Mouse (Mus musculus): ENCODE data around the gene Cflar. TPM values are rescaled to one million over a fixed set of nuclear protein-coding genes. Genes with fewer than 3 reads are reported as not detected.

The Cflar gene
- polyA plus RNA-seq, 1 experiment from 2014 or later, result 32.6 TPM

DNA sequence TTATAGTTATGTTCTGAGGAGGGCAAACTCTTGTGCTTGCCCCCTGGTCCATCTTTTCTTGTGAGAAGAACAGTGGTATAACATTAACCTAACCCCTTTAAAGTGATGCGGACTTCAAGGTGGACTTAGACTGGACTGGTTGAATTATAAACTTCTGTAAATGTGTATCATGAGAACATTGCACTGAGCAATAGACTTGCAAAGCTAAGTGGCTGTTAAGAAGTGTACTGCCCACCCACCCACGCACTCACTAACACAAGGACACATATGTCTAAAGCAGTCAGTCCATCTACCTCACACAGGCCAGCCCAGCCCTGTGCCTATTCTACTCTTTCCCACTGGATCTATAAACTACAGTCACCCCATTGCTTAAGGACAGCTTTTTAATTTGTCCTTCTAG lies 22.3 kb downstream of the Cflar start:
- H3K4me2 ChIP-seq, result no peak overlapping the region
- 84% methylated on average over 2 of the region's 2 CpGs for WGBS (ENCODE audit: insufficient replicate concordance)
- H3K4me3 ChIP-seq (ENCODE audit: low read depth, low read length), result no peak overlapping the region
- H3K4me1 ChIP-seq (ENCODE audit: control insufficient read depth, insufficient read depth, low read length), result no peaks in the 10 kb centered on the region
- ATAC-seq (replicated peaks; ENCODE audit: insufficient number of reproducible peaks, low FRiP score, low TSS enrichment), result no peak
- H3K9me3 ChIP-seq (replicated peaks; ENCODE audit: control insufficient read depth, low read length), result no peaks in the 10 kb centered on the region
- no peak overlapping the region for H3K27ac ChIP-seq (ENCODE audit: low read depth, low read length)
- H3K36me3 ChIP-seq (ENCODE audit: control insufficient read depth, insufficient read depth, low read length), result peaks cover 14% of the 10 kb centered on the region
- no peak overlapping the region for H3K9ac ChIP-seq (ENCODE audit: low read depth, low read length)
- no peaks in the 10 kb centered on the region for H3K27me3 ChIP-seq (ENCODE audit: control insufficient read depth, insufficient read depth, low read length)

DNA sequence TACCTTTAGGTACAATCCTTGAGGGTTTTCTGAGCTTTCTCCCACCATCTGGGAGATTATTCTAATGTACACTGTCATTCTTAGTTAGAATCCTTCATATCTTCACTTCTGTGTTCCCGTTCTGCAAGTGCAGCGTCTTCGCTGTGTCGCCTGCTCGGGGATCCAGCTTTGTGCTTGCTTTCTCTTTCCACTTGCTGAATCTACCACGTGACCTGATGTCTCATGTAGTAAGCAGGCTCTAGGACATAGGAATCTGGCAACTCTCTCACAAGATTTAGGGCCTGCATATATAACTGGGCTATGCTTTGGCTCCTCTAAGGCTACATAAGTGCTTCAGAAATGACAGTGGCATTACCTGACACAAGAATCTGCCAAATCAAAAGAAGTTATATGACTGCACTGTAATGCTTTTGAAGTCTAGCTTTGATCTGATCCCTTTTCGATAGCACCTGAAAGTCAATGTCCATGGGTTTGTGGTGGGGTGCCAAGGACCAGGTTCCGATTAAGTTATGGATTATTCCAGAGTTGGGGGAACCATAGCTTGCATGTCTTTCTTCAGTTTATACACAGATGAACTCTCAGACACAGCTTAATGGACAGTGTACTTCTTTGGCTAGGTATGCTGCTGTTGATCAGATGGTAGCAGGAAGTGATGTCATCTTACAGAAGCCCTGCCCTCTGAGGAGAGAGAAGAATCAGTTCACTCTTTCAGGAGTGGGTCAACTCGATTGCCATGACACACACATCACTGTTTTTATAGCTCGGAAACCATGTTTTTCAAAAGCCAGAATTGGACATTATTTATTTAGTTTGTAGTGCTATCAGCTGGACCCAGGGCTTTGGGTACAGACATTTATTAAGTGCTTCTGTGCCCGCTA lies 23.0 kb downstream of the Cflar start:
- H3K9ac ChIP-seq (ENCODE audit: low read depth, low read length), result no peak overlapping the region
- H3K9me3 ChIP-seq (replicated peaks; ENCODE audit: control insufficient read depth, low read length), result no peaks in the 10 kb centered on the region
- H3K4me2 ChIP-seq, result no peak overlapping the region
- H3K4me1 ChIP-seq (ENCODE audit: control insufficient read depth, insufficient read depth, low read length), result no peaks in the 10 kb centered on the region
- WGBS (ENCODE audit: insufficient replicate concordance), result 92% methylated on average over 11 of the region's 11 CpGs
- no peak overlapping the region; the same call in 1 of the 2 replicates for H3K27ac ChIP-seq (ENCODE audit: low read depth, low read length)
- H3K4me3 ChIP-seq (ENCODE audit: low read depth, low read length), result no peak overlapping the region
- ATAC-seq (replicated peaks; ENCODE audit: insufficient number of reproducible peaks, low FRiP score, low TSS enrichment), result no peak
- H3K27me3 ChIP-seq (ENCODE audit: control insufficient read depth, insufficient read depth, low read length), result no peaks in the 10 kb centered on the region
- peaks cover 9% of the 10 kb centered on the region for H3K36me3 ChIP-seq (ENCODE audit: control insufficient read depth, insufficient read depth, low read length)

DNA sequence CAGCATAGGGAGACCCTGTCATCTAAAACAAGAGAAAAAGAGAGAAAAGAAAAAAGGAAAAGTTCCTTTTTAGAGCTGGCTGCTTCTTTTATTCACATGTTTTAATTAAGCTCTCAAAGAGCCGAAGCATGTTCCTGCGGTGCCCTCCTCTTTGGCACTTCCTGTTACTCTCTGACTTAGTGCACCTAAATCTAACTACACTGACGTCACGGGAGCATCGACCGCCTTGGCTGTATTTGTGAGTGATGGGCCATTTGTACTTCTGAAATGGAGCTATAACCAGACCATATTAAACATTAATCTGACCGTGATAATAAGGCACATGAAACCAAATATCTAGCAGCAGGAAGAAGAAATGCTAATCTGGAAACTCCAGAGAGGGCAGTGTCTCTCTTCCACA lies 24.7 kb downstream of the Cflar start:
- Histone ChIP-seq H3K4me1 (ENCODE audit: control insufficient read depth, insufficient read depth, low read length) (no peaks in the 10 kb centered on the region), H3K36me3 (ENCODE audit: control insufficient read depth, insufficient read depth, low read length) (peaks cover 8% of the 10 kb centered on the region; the same call in 1 of the 2 replicates), H3K9me3 (replicated peaks; ENCODE audit: control insufficient read depth, low read length) (no peaks in the 10 kb centered on the region), H3K9ac (ENCODE audit: low read depth, low read length) (no peak overlapping the region), H3K4me3 (ENCODE audit: low read depth, low read length) (no peak overlapping the region), H3K27ac (ENCODE audit: low read depth, low read length) (no peak overlapping the region), H3K4me2 (no peak overlapping the region), H3K27me3 (ENCODE audit: control insufficient read depth, insufficient read depth, low read length) (no peaks in the 10 kb centered on the region)
- no peak for ATAC-seq (replicated peaks; ENCODE audit: insufficient number of reproducible peaks, low FRiP score, low TSS enrichment)
- 90% methylated on average over 7 of the region's 7 CpGs for WGBS (ENCODE audit: insufficient replicate concordance)

DNA sequence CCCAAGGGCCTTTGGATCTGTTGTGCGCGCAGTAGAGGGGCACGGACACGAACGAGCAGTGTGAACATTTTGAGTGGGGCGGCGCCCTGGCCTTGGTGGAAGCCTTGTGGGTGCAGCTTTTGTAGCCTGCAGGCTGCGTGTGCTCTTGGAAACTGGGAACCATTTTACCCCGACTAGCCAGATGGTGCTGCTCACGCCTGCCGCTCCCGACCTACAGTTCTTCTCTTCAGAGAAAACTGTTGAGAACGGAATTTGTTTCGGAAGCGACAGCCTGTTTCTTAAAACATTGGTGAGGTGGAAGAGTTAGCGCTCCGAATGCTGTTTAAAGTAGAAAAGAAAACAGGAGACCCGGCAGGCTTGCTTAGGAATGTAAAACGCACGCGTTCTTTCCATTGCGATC lies 25.7 kb downstream of the Cflar start:
- Histone ChIP-seq H3K4me2 (no peak overlapping the region), H3K27me3 (ENCODE audit: control insufficient read depth, insufficient read depth, low read length) (no peaks in the 10 kb centered on the region), H3K36me3 (ENCODE audit: control insufficient read depth, insufficient read depth, low read length) (peaks cover 16% of the 10 kb centered on the region; the same call in 1 of the 2 replicates), H3K9ac (ENCODE audit: low read depth, low read length) (no peak overlapping the region), H3K4me1 (ENCODE audit: control insufficient read depth, insufficient read depth, low read length) (no peaks in the 10 kb centered on the region), H3K4me3 (ENCODE audit: low read depth, low read length) (no peak overlapping the region), H3K9me3 (replicated peaks; ENCODE audit: control insufficient read depth, low read length) (no peaks in the 10 kb centered on the region), H3K27ac (ENCODE audit: low read depth, low read length) (no peak overlapping the region)
- 93% methylated on average over 22 of the region's 22 CpGs for WGBS (ENCODE audit: insufficient replicate concordance)
- no peak for ATAC-seq (replicated peaks; ENCODE audit: insufficient number of reproducible peaks, low FRiP score, low TSS enrichment)

DNA sequence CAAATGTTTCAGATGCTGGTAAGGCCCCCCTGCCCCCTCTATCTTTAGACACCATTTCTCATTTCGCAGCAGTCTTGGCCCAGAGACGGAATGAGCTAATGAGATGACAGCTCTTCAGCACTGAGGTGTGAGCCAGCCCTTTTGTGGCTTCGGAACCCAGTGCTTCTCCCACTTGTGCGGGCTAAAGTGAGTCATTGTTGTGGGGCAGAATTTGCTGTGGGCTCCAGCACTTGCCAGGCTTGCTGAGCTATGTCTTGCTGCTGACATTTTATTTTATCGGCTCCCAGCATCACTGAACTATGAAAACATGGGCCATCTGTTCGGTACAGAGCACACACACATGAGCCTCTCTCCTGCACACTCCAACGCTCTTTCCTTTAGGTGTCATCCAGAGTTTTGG lies 28.2 kb downstream of the Cflar start:
- Histone ChIP-seq H3K27ac (ENCODE audit: low read depth, low read length) (no peak overlapping the region), H3K9ac (ENCODE audit: low read depth, low read length) (no peak overlapping the region), H3K27me3 (ENCODE audit: control insufficient read depth, insufficient read depth, low read length) (no peaks in the 10 kb centered on the region), H3K36me3 (ENCODE audit: control insufficient read depth, insufficient read depth, low read length) (peaks cover 18% of the 10 kb centered on the region; the same call in 1 of the 2 replicates), H3K9me3 (replicated peaks; ENCODE audit: control insufficient read depth, low read length) (no peaks in the 10 kb centered on the region), H3K4me3 (ENCODE audit: low read depth, low read length) (no peak overlapping the region), H3K4me1 (ENCODE audit: control insufficient read depth, insufficient read depth, low read length) (no peaks in the 10 kb centered on the region), H3K4me2 (no peak overlapping the region)
- 86% methylated on average over 7 of the region's 7 CpGs for WGBS (ENCODE audit: insufficient replicate concordance)
- no peak for ATAC-seq (replicated peaks; ENCODE audit: insufficient number of reproducible peaks, low FRiP score, low TSS enrichment)

DNA sequence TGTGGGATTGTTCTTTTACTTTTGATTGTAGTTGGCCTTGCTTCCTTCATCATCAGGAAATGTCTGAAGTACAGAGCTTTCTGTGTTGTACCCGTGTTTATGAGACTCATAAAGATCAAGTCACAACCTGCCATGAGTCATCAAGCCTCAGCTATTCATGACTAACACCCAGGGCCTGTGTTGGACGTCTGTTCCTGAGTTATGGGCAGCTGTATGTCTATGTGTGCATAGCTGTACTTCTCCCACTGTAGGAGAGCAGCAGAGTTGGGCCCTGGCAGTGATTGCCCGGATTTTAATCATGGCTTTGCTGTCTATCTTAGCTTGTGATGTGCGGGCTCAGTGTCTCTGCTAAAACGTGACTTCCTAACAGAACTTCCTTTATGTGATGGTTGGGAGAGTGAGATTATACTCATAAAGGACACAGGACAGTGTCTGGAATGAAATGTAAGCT lies 31.3 kb downstream of the Cflar start:
- H3K4me2 ChIP-seq, result no peak overlapping the region

DNA sequence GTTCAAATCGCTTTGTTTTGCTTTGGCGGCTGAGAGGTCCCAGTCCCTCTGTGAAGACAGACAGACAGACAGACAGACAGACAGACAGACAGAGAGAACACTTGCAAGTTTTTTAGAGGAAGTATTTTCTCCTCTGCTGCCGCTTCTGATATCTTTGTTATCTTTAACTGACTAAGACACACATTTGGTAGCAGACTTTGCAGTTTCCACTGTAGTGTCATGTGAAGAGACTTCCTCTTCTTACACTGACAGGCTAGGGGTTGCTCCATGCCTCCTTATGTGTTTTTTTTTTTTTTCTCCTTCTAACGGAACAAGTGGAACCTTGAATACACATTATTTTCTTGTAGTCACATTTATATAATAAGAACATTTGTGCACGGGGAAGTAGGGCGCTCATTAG lies 31.9 kb downstream of the Cflar start:
- Histone ChIP-seq H3K4me3 (ENCODE audit: low read depth, low read length) (no peak overlapping the region), H3K27me3 (ENCODE audit: control insufficient read depth, insufficient read depth, low read length) (no peaks in the 10 kb centered on the region), H3K27ac (ENCODE audit: low read depth, low read length) (no peak overlapping the region), H3K9ac (ENCODE audit: low read depth, low read length) (no peak overlapping the region), H3K36me3 (ENCODE audit: control insufficient read depth, insufficient read depth, low read length) (peaks cover 29% of the 10 kb centered on the region), H3K4me2 (no peak overlapping the region), H3K9me3 (replicated peaks; ENCODE audit: control insufficient read depth, low read length) (no peaks in the 10 kb centered on the region), H3K4me1 (ENCODE audit: control insufficient read depth, insufficient read depth, low read length) (no peaks in the 10 kb centered on the region)
- ATAC-seq (replicated peaks; ENCODE audit: insufficient number of reproducible peaks, low FRiP score, low TSS enrichment), result no peak
- WGBS (ENCODE audit: insufficient replicate concordance), result 69% methylated on average over 6 of the region's 6 CpGs

More for the DNA sequence above, 31.3 kb downstream of the Cflar start:
- 62% methylated on average over 5 of the region's 5 CpGs for WGBS (ENCODE audit: insufficient replicate concordance)
- Histone ChIP-seq H3K27ac (ENCODE audit: low read depth, low read length) (0 out of 2 replicates have a peak overlapping the region, but pooled peaks have one; percentile 15), H3K9me3 (replicated peaks; ENCODE audit: control insufficient read depth, low read length) (no peaks in the 10 kb centered on the region), H3K4me3 (ENCODE audit: low read depth, low read length) (no peak overlapping the region), H3K36me3 (ENCODE audit: control insufficient read depth, insufficient read depth, low read length) (peaks cover 25% of the 10 kb centered on the region), H3K27me3 (ENCODE audit: control insufficient read depth, insufficient read depth, low read length) (no peaks in the 10 kb centered on the region), H3K4me1 (ENCODE audit: control insufficient read depth, insufficient read depth, low read length) (no peaks in the 10 kb centered on the region), H3K9ac (ENCODE audit: low read depth, low read length) (no peak overlapping the region)
- no peak for ATAC-seq (replicated peaks; ENCODE audit: insufficient number of reproducible peaks, low FRiP score, low TSS enrichment)

DNA sequence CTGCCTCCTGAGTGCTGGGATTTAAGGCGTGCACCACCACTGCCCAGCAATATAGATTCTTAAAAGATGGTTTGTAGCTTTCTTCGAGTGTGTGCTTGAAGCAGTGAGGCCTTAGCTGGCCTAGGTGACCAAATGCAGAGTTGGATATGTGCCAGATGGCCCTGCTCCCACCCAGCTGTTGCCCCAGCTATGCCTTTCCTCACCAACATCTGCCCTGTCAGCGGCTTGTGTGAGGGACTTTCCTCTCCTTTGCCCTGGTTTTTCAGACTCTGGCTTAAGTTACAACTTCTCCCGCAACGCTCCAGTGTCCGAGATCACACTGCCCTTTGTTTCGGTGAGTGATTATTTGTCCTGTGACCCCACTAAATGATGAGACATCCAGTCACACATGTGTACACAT lies 33.3 kb downstream of the Cflar start:
- peaks cover 38% of the 10 kb centered on the region for H3K36me3 ChIP-seq (ENCODE audit: control insufficient read depth, insufficient read depth, low read length)
- no peak overlapping the region for H3K4me3 ChIP-seq (ENCODE audit: low read depth, low read length)
- H3K9ac ChIP-seq (ENCODE audit: low read depth, low read length), result no peak overlapping the region
- H3K9me3 ChIP-seq (replicated peaks; ENCODE audit: control insufficient read depth, low read length), result no peaks in the 10 kb centered on the region
- no peaks in the 10 kb centered on the region for H3K4me1 ChIP-seq (ENCODE audit: control insufficient read depth, insufficient read depth, low read length)
- 79% methylated on average over 7 of the region's 7 CpGs for WGBS (ENCODE audit: insufficient replicate concordance)
- H3K27ac ChIP-seq (ENCODE audit: low read depth, low read length), result no peak overlapping the region
- ATAC-seq (replicated peaks; ENCODE audit: insufficient number of reproducible peaks, low FRiP score, low TSS enrichment), result no peak
- H3K4me2 ChIP-seq, result no peak overlapping the region
- H3K27me3 ChIP-seq (ENCODE audit: control insufficient read depth, insufficient read depth, low read length), result no peaks in the 10 kb centered on the region

DNA sequence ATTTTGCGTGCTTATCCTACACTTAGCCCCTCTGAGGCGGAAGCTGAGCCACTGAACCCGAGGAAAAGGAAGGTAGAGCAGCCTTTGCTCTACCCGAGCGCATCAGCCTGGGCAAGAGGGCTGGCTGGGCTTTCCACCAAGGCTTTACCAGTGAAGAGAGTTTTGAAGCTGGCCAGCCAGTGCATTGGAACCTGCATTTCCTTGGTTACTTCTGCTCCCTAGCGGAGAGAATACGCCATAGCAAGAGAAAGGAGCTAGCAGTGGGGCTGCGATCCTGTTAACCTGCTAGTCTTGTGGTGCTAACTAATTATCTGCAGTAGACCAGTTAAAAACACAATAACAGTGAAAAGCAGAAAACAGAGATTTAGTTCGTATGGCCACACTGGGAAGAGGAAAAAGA lies 35.6 kb downstream of the Cflar start:
- H3K4me1 ChIP-seq (ENCODE audit: control insufficient read depth, insufficient read depth, low read length), result no peaks in the 10 kb centered on the region
- no peak overlapping the region for H3K4me3 ChIP-seq (ENCODE audit: low read depth, low read length)
- no peak overlapping the region for H3K9ac ChIP-seq (ENCODE audit: low read depth, low read length)
- H3K27me3 ChIP-seq (ENCODE audit: control insufficient read depth, insufficient read depth, low read length), result no peaks in the 10 kb centered on the region
- no peak for ATAC-seq (replicated peaks; ENCODE audit: insufficient number of reproducible peaks, low FRiP score, low TSS enrichment)
- peaks cover 27% of the 10 kb centered on the region for H3K36me3 ChIP-seq (ENCODE audit: control insufficient read depth, insufficient read depth, low read length)
- H3K27ac ChIP-seq (ENCODE audit: low read depth, low read length), result no peak overlapping the region
- no peak overlapping the region for H3K4me2 ChIP-seq
- WGBS (ENCODE audit: insufficient replicate concordance), result 74% methylated on average over 9 of the region's 9 CpGs
- no peaks in the 10 kb centered on the region for H3K9me3 ChIP-seq (replicated peaks; ENCODE audit: control insufficient read depth, low read length)

Measured in heart, embryonic 11.5 days (tissue).